Mouse (Mus musculus) MEL (cell line): Measurements from ENCODE around the gene Psmb9. TPM values are rescaled to one million over a fixed set of nuclear protein-coding genes. Genes with fewer than 3 reads are reported as not detected.

Experiments used
- DNase-seq: peaks from one replicate; pipeline ENCODE4 v3.0.0; 2011; ENCODE audit warnings: low read depth, low spot score
- H3K27ac ChIP-seq: 2 replicates; pipeline ENCODE4 v1.5.1; 2012; ENCODE audit warnings: low read depth, mild to moderate bottlenecking, control low read depth, low read length, moderate library complexity; ENCODE audit not compliant: control insufficient read depth
- H3K27me3 ChIP-seq, 2 experiments: fragments of 150-350 bp in 1 of 2; sonication (generic) in 1 of 2; 2 replicates each; pipeline ENCODE4 v1.6.1; 2012; ENCODE audit warnings: low read length in 2 of 2, mild to moderate bottlenecking in 2 of 2, improper control_type of control experiment in 1 of 2, moderate library complexity in 1 of 2; ENCODE audit not compliant: insufficient read depth in 2 of 2, control insufficient read depth in 1 of 2
- H3K36me3 ChIP-seq, 2 experiments: 2 replicates each; pipeline ENCODE4 v1.6.1; 2012 to 2014; ENCODE audit warnings: low read length in 2 of 2, improper control_type of control experiment in 1 of 2, inconsistent platforms in 1 of 2, mild to moderate bottlenecking in 1 of 2; ENCODE audit not compliant: insufficient read depth in 2 of 2, control insufficient read depth in 1 of 2
- H3K4me1 ChIP-seq, 2 experiments: fragments of 150-350 bp in 1 of 2; sonication (generic) in 1 of 2; 2 replicates each; pipeline ENCODE4 v1.6.1; 2012; ENCODE audit warnings: low read length in 2 of 2, improper control_type of control experiment in 1 of 2, mild to moderate bottlenecking in 1 of 2; ENCODE audit not compliant: insufficient read depth in 2 of 2, control insufficient read depth in 1 of 2
- H3K4me3 ChIP-seq, 2 experiments: fragments of 150-350 bp in 1 of 2; sonication (generic) in 1 of 2; 2 replicates each; pipeline ENCODE4 v1.5.1; 2012; ENCODE audit warnings: low read depth in 2 of 2, low read length in 2 of 2, mild to moderate bottlenecking in 2 of 2, moderate library complexity in 2 of 2, control low read depth in 1 of 2, improper control_type of control experiment in 1 of 2; ENCODE audit not compliant: control insufficient read depth in 1 of 2, insufficient read depth in 1 of 2
- H3K79me2 ChIP-seq: 2 replicates; pipeline ENCODE4 v1.6.1; 2012; ENCODE audit warnings: mild to moderate bottlenecking, low read length, moderate library complexity; ENCODE audit not compliant: control insufficient read depth, poor library complexity, insufficient read depth
- H3K9ac ChIP-seq: 2 replicates; pipeline ENCODE4 v1.6.1; 2012; ENCODE audit warnings: low read depth, mild to moderate bottlenecking, control low read depth, low read length, moderate library complexity; ENCODE audit not compliant: control insufficient read depth, poor library complexity, severe bottlenecking
- H3K9me3 ChIP-seq: fragments of 150-350 bp; sonication (generic); replicated peaks from 2 replicates; pipeline ENCODE4 v1.6.1; 2012; ENCODE audit warnings: mild to moderate bottlenecking, low read length, improper control_type of control experiment, moderate library complexity; ENCODE audit not compliant: insufficient read depth
- CHD1 ChIP-seq: IDR thresholded peaks from 2 replicates; pipeline ENCODE4 v1.6.1; 2012; ENCODE audit warnings: low read depth, mild to moderate bottlenecking, inconsistent platforms, low read length, improper control_type of control experiment
- CTCF ChIP-seq, 3 experiments: IDR thresholded peaks in 2 of 3; conservative IDR thresholded peaks in 1 of 3; 2 replicates each; pipeline ENCODE4 v1.5.1; 2011 to 2012; ENCODE audit warnings: low read length in 3 of 3, low read depth in 2 of 3, mild to moderate bottlenecking in 2 of 3, improper control_type of control experiment in 1 of 3, inconsistent platforms in 1 of 3, mixed read lengths in 1 of 3, moderate library complexity in 1 of 3; ENCODE audit not compliant: control insufficient read depth in 1 of 3, insufficient read depth in 1 of 3, poor library complexity in 1 of 3, severe bottlenecking in 1 of 3
- E2F4 ChIP-seq: IDR thresholded peaks from 2 replicates; pipeline ENCODE4 v1.6.1; 2011; ENCODE audit warnings: low read depth, low read length, improper control_type of control experiment, borderline replicate concordance
- ELF1 ChIP-seq: IDR thresholded peaks from 2 replicates; pipeline ENCODE4 v1.6.1; 2014; ENCODE audit warnings: low read depth, mild to moderate bottlenecking, inconsistent platforms, low read length, improper control_type of control experiment, moderate library complexity
- EP300 ChIP-seq, 2 experiments: IDR thresholded peaks; 2 replicates each; pipeline ENCODE4 v1.6.1; 2011; ENCODE audit warnings: improper control_type of control experiment in 2 of 2, low read length in 2 of 2, low read depth in 1 of 2, mild to moderate bottlenecking in 1 of 2
- ETS1 ChIP-seq: IDR thresholded peaks from 2 replicates; pipeline ENCODE4 v1.6.1; 2012; ENCODE audit warnings: low read depth, mild to moderate bottlenecking, inconsistent platforms, low read length, improper control_type of control experiment, moderate library complexity
- GATA1 ChIP-seq: IDR thresholded peaks from 2 replicates; pipeline ENCODE4 v1.6.1; 2011; ENCODE audit warnings: low read depth, low read length, improper control_type of control experiment
- JUND ChIP-seq: IDR thresholded peaks from 2 replicates; pipeline ENCODE4 v1.6.1; 2011; ENCODE audit warnings: low read depth, mild to moderate bottlenecking, improper control_type of control experiment, low read length
- KAT2A ChIP-seq: conservative IDR thresholded peaks from 2 replicates; pipeline ENCODE4 v1.6.1; 2012; ENCODE audit warnings: low read depth, low read length, improper control_type of control experiment, inconsistent platforms
- MAFK ChIP-seq: IDR thresholded peaks from 2 replicates; pipeline ENCODE4 v1.6.1; 2011; ENCODE audit warnings: low read depth, mild to moderate bottlenecking, low read length, improper control_type of control experiment, borderline replicate concordance
- MAX ChIP-seq: IDR thresholded peaks from 2 replicates; pipeline ENCODE4 v1.6.1; 2011; ENCODE audit warnings: low read length, improper control_type of control experiment
- MAZ ChIP-seq: IDR thresholded peaks from 2 replicates; pipeline ENCODE4 v1.6.1; 2012; ENCODE audit warnings: low read depth, mild to moderate bottlenecking, inconsistent platforms, low read length, improper control_type of control experiment
- MEF2A ChIP-seq: IDR thresholded peaks from 2 replicates; pipeline ENCODE4 v1.6.1; 2014; ENCODE audit warnings: low read depth, mild to moderate bottlenecking, inconsistent platforms, low read length, improper control_type of control experiment; ENCODE audit not compliant: poor library complexity, insufficient replicate concordance, severe bottlenecking; ENCODE audit errors: extremely low read depth
- MXI1 ChIP-seq: IDR thresholded peaks from 2 replicates; pipeline ENCODE4 v1.6.1; 2011; ENCODE audit warnings: mild to moderate bottlenecking, low read depth, low read length, improper control_type of control experiment
- MYC ChIP-seq: IDR thresholded peaks from 2 replicates; pipeline ENCODE4 v1.6.1; 2011; ENCODE audit warnings: low read depth, mild to moderate bottlenecking, low read length, improper control_type of control experiment, moderate library complexity
- NRF1 ChIP-seq: IDR thresholded peaks from 2 replicates; pipeline ENCODE4 v1.6.1; 2014; ENCODE audit warnings: low read depth, mild to moderate bottlenecking, inconsistent platforms, low read length, improper control_type of control experiment, moderate library complexity; ENCODE audit not compliant: poor library complexity, insufficient read depth, severe bottlenecking
- POLR2A ChIP-seq, 2 experiments: IDR thresholded peaks; 2 replicates each; pipeline ENCODE4 v1.6.1; 2011 to 2012; ENCODE audit warnings: low read length in 2 of 2, mild to moderate bottlenecking in 2 of 2, control low read depth in 1 of 2, improper control_type of control experiment in 1 of 2, low read depth in 1 of 2, moderate library complexity in 1 of 2; ENCODE audit not compliant: control insufficient read depth in 1 of 2, insufficient read depth in 1 of 2, poor library complexity in 1 of 2
- POLR2AphosphoS5 ChIP-seq: IDR thresholded peaks from 2 replicates; pipeline ENCODE4 v1.6.1; 2012; ENCODE audit warnings: low read depth, borderline replicate concordance, mild to moderate bottlenecking, inconsistent platforms, low read length, moderate library complexity, mixed read lengths
- RAD21 ChIP-seq: IDR thresholded peaks from 2 replicates; pipeline ENCODE4 v1.6.1; 2011; ENCODE audit warnings: mild to moderate bottlenecking, low read depth, low read length, improper control_type of control experiment
- SIN3A ChIP-seq: IDR thresholded peaks from 2 replicates; pipeline ENCODE4 v1.6.1; 2012; ENCODE audit warnings: low read length, improper control_type of control experiment, inconsistent platforms
- SMC3 ChIP-seq: IDR thresholded peaks from 2 replicates; pipeline ENCODE4 v1.6.1; 2011; ENCODE audit warnings: low read depth, low read length, improper control_type of control experiment
- UBTF ChIP-seq: IDR thresholded peaks from 2 replicates; pipeline ENCODE4 v1.6.1; 2012; ENCODE audit warnings: low read depth, mild to moderate bottlenecking, inconsistent platforms, low read length, improper control_type of control experiment, moderate library complexity, borderline replicate concordance; ENCODE audit not compliant: insufficient read depth
- USF2 ChIP-seq, 2 experiments: IDR thresholded peaks; 2 replicates each; pipeline ENCODE4 v1.6.1; 2011 to 2012; ENCODE audit warnings: improper control_type of control experiment in 2 of 2, low read length in 2 of 2, borderline replicate concordance in 1 of 2, inconsistent platforms in 1 of 2, low read depth in 1 of 2, mild to moderate bottlenecking in 1 of 2; ENCODE audit not compliant: insufficient read depth in 1 of 2
- ZC3H11A ChIP-seq: IDR thresholded peaks from 2 replicates; pipeline ENCODE4 v1.6.1; 2012; ENCODE audit warnings: low read depth, mild to moderate bottlenecking, inconsistent platforms, low read length, improper control_type of control experiment
- ZKSCAN1 ChIP-seq: IDR thresholded peaks from 2 replicates; pipeline ENCODE4 v1.6.1; 2012; ENCODE audit warnings: low read depth, mild to moderate bottlenecking, inconsistent platforms, low read length, improper control_type of control experiment, moderate library complexity
- ZNF384 ChIP-seq: IDR thresholded peaks from 2 replicates; pipeline ENCODE4 v1.6.1; 2012; ENCODE audit warnings: low read depth, mild to moderate bottlenecking, inconsistent platforms, low read length, improper control_type of control experiment
- polyA plus RNA-seq, 2 experiments: library from polyadenylated mRNA; stranded (reverse) in 1 of 2; unstranded in 1 of 2; fragments of >175 nt in 1 of 2; fragments of >200 nt in 1 of 2; gene quantifications; 2 replicates each; pipeline versions ENCODE4 v1.2.1 to v1.2.4; 2012; ENCODE audit warnings: low replicate concordance in 2 of 2, low read depth in 1 of 2; ENCODE audit not compliant: insufficient read length in 2 of 2, insufficient read depth in 1 of 2, missing spikeins in 1 of 2
- total RNA-seq: library from RNA; depleted of rRNA; stranded (reverse); fragments of 300-350 nt; gene quantifications from 2 replicates; pipeline ENCODE4 v1.2.3, GENCODE M21; 2012

The Psmb9 gene
- total and polyA plus RNA-seq, 3 experiments = 14.7 to 24.9 TPM; not detected in 1

DNA sequence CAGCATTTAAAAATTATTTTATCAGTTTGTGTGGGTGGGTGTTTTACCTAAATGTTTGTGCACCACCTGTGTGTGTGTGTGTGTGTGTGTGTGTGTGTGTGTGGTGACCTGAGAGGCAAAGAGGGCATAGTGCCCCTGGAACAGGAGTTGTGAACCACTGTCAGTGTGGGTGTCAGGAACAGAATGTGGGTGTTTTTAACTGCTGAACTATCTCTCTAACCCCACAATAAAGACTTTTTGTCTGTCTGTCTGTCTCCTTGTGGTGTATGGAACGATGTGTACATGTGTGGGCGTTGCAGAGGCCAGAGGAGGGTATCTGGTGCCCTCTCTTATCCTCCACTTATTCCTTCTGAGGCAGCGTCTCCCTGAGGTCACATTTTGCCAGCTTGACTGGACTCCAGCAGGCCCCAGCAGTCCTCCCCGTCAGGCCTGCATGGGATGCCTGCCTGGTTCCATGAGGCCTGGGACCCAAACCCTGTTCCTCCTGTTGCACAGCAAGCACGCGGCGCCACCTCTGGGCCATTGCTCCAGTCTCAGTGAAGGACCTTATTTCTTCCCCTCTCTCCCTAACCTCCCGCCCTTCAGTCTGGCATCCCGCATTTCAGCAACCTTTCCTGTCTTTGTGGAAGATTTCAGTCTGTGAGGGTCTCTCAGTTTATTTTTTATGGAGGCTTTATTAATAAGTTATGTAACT is 23.2 kb downstream of the Psmb9 start:
- peak; percentile 76 for DNase-seq
- Histone ChIP-seq H3K9ac (peak overlapping the region; percentile 22; the same call in 1 of the 2 replicates), H3K79me2 (no peaks in the 10 kb centered on the region), H3K27ac (no peak overlapping the region), H3K4me3 (no peak overlapping the region), H3K4me1 (peaks cover 2 to 4% of the 10 kb centered on the region in 2 experiments; a peak in 3 of 4 replicates), H3K9me3 (no peaks in the 10 kb centered on the region), H3K36me3 (no peaks in the 10 kb centered on the region)
- TF ChIP-seq MEF2A = no peak
- TF ChIP-seq SMC3 = peak; percentile 93
- no peak for TF ChIP-seq UBTF
- no peak for TF ChIP-seq USF2 (IDR thresholded peaks at IDR 0.05; ENCODE audit: borderline replicate concordance in 1 of 2, insufficient read depth in 1 of 2, low read depth in 1 of 2, low read length in 2 of 2)
- TF ChIP-seq POLR2A (IDR thresholded peaks at IDR 0.05; ENCODE audit: control insufficient read depth in 1 of 2, insufficient read depth in 1 of 2, low read depth in 1 of 2, low read length in 2 of 2, poor library complexity in 1 of 2) = no peak
- TF ChIP-seq JUND = no peak
- peak; percentile 85 for TF ChIP-seq ZC3H11A
- peak in 2 of 3 experiments; percentile 82 to 93; a peak in 5 of 6 replicates for TF ChIP-seq CTCF (IDR thresholded peaks at IDR 0.05 in 2 of 3, conservative IDR thresholded peaks at IDR 0.05 in 1 of 3; ENCODE audit: control insufficient read depth in 1 of 3, insufficient read depth in 1 of 3, low read depth in 2 of 3, low read length in 3 of 3, poor library complexity in 1 of 3, severe bottlenecking in 1 of 3)
- TF ChIP-seq CHD1 = no peak
- TF ChIP-seq MAX = no peak
- 0 out of 2 replicates have a peak, but pooled peaks have one; percentile 35 for TF ChIP-seq MXI1
- TF ChIP-seq KAT2A = no peak
- no peak for TF ChIP-seq ELF1
- TF ChIP-seq MAZ = peak; percentile 66; the same call in 1 of the 2 replicates
- TF ChIP-seq RAD21 = peak; percentile 86
- no peak for TF ChIP-seq ZKSCAN1
- no peak for TF ChIP-seq SIN3A
- TF ChIP-seq, all 39 proteins: peak for 6
- no peaks in the 10 kb centered on the region for H3K27me3 ChIP-seq

DNA sequence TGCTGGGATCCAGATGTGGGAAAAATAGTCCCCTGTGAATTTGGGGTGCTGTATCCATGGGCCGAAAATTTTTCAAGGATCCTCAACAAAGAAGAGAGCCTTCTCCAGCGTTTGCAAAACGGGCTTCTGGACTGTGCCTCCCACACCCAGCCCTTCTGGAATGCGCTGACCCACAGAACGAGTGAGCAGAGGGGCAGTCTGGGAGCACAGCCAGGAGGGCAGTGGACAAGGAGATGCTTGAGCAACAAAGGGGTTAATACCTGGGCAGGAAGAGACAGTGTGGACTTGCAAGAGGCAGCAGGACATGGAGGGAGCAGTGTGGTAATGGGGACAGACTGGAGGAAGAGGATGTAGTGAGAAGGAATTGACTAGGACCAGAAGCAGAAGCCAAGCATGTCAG is 32.0 kb downstream of the Psmb9 start:
- Histone ChIP-seq H3K4me1 (no peaks in the 10 kb centered on the region), H3K36me3 (no peaks in the 10 kb centered on the region), H3K4me3 (no peak overlapping the region), H3K9me3 (no peaks in the 10 kb centered on the region), H3K27ac (no peak overlapping the region)
- TF ChIP-seq ZNF384 (no peak), EP300 (IDR thresholded peaks at IDR 0.05; ENCODE audit: low read depth in 1 of 2, low read length in 2 of 2) (no peak), E2F4 (no peak), POLR2AphosphoS5 (no peak), MYC (no peak), GATA1 (no peak), CTCF (IDR thresholded peaks at IDR 0.05 in 2 of 3, conservative IDR thresholded peaks at IDR 0.05 in 1 of 3; ENCODE audit: control insufficient read depth in 1 of 3, insufficient read depth in 1 of 3, low read depth in 2 of 3, low read length in 3 of 3, poor library complexity in 1 of 3, severe bottlenecking in 1 of 3) (no peak), ETS1 (no peak), NRF1 (no peak), MAFK (no peak), SMC3 (no peak), MXI1 (no peak), USF2 (IDR thresholded peaks at IDR 0.05; ENCODE audit: borderline replicate concordance in 1 of 2, insufficient read depth in 1 of 2, low read depth in 1 of 2, low read length in 2 of 2) (no peak)
- TF ChIP-seq, all 39 proteins: peak for 0
- Histone ChIP-seq H3K79me2 (no peaks in the 10 kb centered on the region), H3K27me3 (no peaks in the 10 kb centered on the region), H3K9ac (no peak overlapping the region)
- DNase-seq = no peak
